Mouse (Mus musculus) neural tube, embryonic 11.5 days (tissue): ENCODE data around the gene Foxo1. TPM values are rescaled to one million over a fixed set of nuclear protein-coding genes. Genes with fewer than 3 reads are reported as not detected.

ENCODE experiments used
- ATAC-seq: fragments of 200-750 bp; cut with Nextera tagmentation; 2 replicates; pipeline ENCODE4 v1.8.0; 2017; ENCODE audit warnings: moderate number of reproducible peaks, mild to moderate bottlenecking, moderate TSS enrichment, moderate library complexity; ENCODE audit not compliant: insufficient read depth, low FRiP score, low TSS enrichment
- DNase-seq: peaks from one replicate; pipeline ENCODE4 v3.0.0-alpha.2; 2015; ENCODE audit warnings: low spot score
- H3K27ac ChIP-seq: fragments of 300-500 bp; sonication (generic); 2 replicates; pipeline ENCODE4 v1.5.1; 2014; ENCODE audit warnings: low read depth, mild to moderate bottlenecking, low read length
- H3K27me3 ChIP-seq: fragments of 300-500 bp; sonication (generic); 2 replicates; pipeline ENCODE4 v1.6.1; 2014; ENCODE audit warnings: mild to moderate bottlenecking, low read length, mixed read lengths; ENCODE audit not compliant: control insufficient read depth, insufficient read depth
- H3K36me3 ChIP-seq: fragments of 300-500 bp; sonication (generic); 2 replicates; pipeline ENCODE4 v1.6.1; 2014; ENCODE audit warnings: mild to moderate bottlenecking, low read length, moderate library complexity, mixed read lengths; ENCODE audit not compliant: control insufficient read depth, insufficient read depth
- H3K4me1 ChIP-seq: fragments of 300-500 bp; sonication (generic); 2 replicates; pipeline ENCODE4 v1.6.1; 2014; ENCODE audit warnings: low read length, mixed read lengths; ENCODE audit not compliant: control insufficient read depth, insufficient read depth
- H3K4me2 ChIP-seq: fragments of 300-500 bp; sonication (generic); 2 replicates; pipeline ENCODE4 v1.6.1; 2014; ENCODE audit warnings: low read depth, mild to moderate bottlenecking, moderate library complexity
- H3K4me3 ChIP-seq: fragments of 300-500 bp; sonication (generic); 2 replicates; pipeline ENCODE4 v1.5.1; 2014; ENCODE audit warnings: low read depth, low read length
- H3K9ac ChIP-seq: fragments of 300-500 bp; sonication (generic); 2 replicates; pipeline ENCODE4 v1.6.1; 2014; ENCODE audit warnings: mild to moderate bottlenecking, low read length
- H3K9me3 ChIP-seq: fragments of 300-500 bp; sonication (generic); 2 replicates; pipeline ENCODE4 v1.6.1; 2016; ENCODE audit warnings: low read length; ENCODE audit not compliant: control insufficient read depth
- WGBS: fragments of 180-500 bp; shearing (Covaris S2); extraction: QIAGEN DNeasy Blood & Tissue Kit; methylation state at CpG from one replicate; pipeline ENCODE4 v1.1.7; 2014; 5-methylcytosine and 5-hydroxymethylcytosine counted together
- polyA plus RNA-seq: library from polyadenylated mRNA; unstranded; fragments of >200 nt; fragmentation: Nextera tagmentation; extraction: Ambion mirVana; gene quantifications from 2 replicates; pipeline ENCODE4 v1.2.1, GENCODE M21; 2014

The Foxo1 gene
- polyA plus RNA-seq, 1 experiment from 2014 or later: 4.2 TPM

GRCm38 (mm10) chr3:52308586-52309321 lies 40.6 kb downstream of the Foxo1 start:
- Histone ChIP-seq H3K4me3 (no peak overlapping the region), H3K36me3 (no peaks in the 10 kb centered on the region), H3K9ac (no peak overlapping the region), H3K9me3 (no peaks in the 10 kb centered on the region), H3K4me1 (no peaks in the 10 kb centered on the region), H3K4me2 (no peak overlapping the region), H3K27me3 (no peaks in the 10 kb centered on the region), H3K27ac (no peak overlapping the region)
- ATAC-seq: no peak
- no peak for DNase-seq
- WGBS: 71% methylated on average over 5 of the region's 5 CpGs

- no peak overlapping the region for H3K27ac ChIP-seq
- H3K27me3 ChIP-seq: no peaks in the 10 kb centered on the region
- no peaks in the 10 kb centered on the region for H3K4me1 ChIP-seq
- no peak overlapping the region for H3K9ac ChIP-seq
- no peaks in the 10 kb centered on the region for H3K9me3 ChIP-seq
- H3K4me2 ChIP-seq: no peak overlapping the region
- no peak overlapping the region for H3K4me3 ChIP-seq
- 90% methylated on average over 12 of the region's 12 CpGs for WGBS
- DNase-seq (no peak), ATAC-seq (no peak)
- no peaks in the 10 kb centered on the region for H3K36me3 ChIP-seq
Measured at GRCm38 (mm10) chr3:52320516-52321270, 52.6 kb downstream of the Foxo1 start.

GRCm38 (mm10) chr3:52322401-52323385 lies 54.6 kb downstream of the Foxo1 start:
- Histone ChIP-seq H3K4me3 (no peak overlapping the region), H3K4me1 (no peaks in the 10 kb centered on the region), H3K4me2 (no peak overlapping the region), H3K36me3 (no peaks in the 10 kb centered on the region), H3K27me3 (no peaks in the 10 kb centered on the region), H3K9ac (no peak overlapping the region), H3K27ac (no peak overlapping the region), H3K9me3 (no peaks in the 10 kb centered on the region)
- no peak for DNase-seq
- WGBS: 41% methylated on average over 9 of the region's 9 CpGs
- ATAC-seq: no peak

GRCm38 (mm10) chr3:52325006-52325405 lies 56.9 kb downstream of the Foxo1 start:
- Histone ChIP-seq H3K27me3 (no peaks in the 10 kb centered on the region), H3K4me3 (no peak overlapping the region), H3K9me3 (no peaks in the 10 kb centered on the region), H3K27ac (no peak overlapping the region), H3K4me1 (no peaks in the 10 kb centered on the region), H3K4me2 (no peak overlapping the region), H3K36me3 (no peaks in the 10 kb centered on the region), H3K9ac (no peak overlapping the region)
- WGBS: 94% methylated on average over 5 of the region's 5 CpGs
- DNase-seq (no peak), ATAC-seq (no peak)

DNA sequence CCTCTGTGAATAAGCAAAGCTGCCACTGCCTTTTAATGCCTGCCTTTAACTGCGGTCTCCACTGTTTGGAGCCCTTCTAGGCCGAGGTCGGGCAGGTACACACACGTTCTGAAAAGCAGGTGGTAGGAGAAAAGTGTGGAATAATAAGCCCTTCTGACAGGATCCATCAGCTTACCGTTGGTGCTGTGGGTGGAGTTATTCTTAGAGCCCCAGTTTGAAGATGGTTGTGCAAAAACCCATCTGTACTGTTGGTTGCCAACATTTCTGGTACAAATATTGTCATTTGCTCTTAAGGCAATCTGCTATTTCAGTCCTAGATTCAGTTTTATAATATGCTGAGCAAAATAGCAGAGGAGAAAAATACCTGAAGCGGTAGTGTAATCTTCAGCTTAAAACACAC lies 58.6 kb downstream of the Foxo1 start:
- DNase-seq: no peak
- Histone ChIP-seq H3K4me1 (no peaks in the 10 kb centered on the region), H3K27ac (no peak overlapping the region), H3K9ac (no peak overlapping the region), H3K9me3 (no peaks in the 10 kb centered on the region), H3K27me3 (no peaks in the 10 kb centered on the region), H3K4me3 (no peak overlapping the region), H3K4me2 (no peak overlapping the region), H3K36me3 (no peaks in the 10 kb centered on the region)
- WGBS: 87% methylated on average over 6 of the region's 6 CpGs
- no peak for ATAC-seq

DNA sequence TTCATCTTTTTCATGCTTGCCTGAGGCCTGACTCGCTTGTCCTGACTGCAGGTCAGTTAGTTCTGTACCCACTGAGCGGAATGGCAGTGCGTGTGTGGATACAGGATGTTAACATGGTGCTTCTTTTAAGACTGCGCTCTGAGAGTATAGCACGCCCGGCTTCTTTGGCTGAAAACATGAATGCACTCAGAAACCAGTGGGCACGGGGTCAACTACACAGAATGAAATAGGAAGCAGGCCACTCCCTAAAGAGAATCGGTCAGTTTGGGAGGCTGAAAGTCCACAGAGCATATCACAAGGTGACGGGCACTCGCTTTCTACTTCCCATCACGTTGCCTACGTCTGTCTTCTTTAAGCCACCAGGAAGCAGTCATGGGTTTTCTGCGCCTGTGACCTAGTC lies 59.0 kb downstream of the Foxo1 start:
- DNase-seq: no peak

DNA sequence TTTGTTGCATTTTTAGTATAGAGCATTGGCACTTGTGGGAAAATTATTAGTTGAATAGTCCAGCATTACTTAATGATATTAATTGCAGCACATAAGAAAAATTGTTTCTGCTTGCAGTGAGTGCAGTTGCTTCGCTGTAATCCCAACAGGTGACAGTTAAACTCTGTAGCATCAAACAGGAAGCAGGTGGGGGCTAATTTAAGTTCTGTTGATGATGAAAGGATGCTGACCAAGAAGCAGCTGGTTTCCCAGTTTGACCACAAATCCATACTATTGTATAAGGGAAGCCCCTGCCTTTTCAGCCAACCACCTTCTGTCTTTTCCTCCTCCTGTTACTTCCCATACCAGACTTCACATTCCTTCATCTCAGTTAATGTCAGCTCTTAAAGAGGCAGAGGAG lies 63.6 kb downstream of the Foxo1 start:
- H3K4me1 ChIP-seq: no peaks in the 10 kb centered on the region
- no peak overlapping the region for H3K4me2 ChIP-seq
- 91% methylated on average over 1 of the region's 1 CpGs for WGBS
- no peaks in the 10 kb centered on the region for H3K36me3 ChIP-seq
- DNase-seq (no peak), ATAC-seq (no peak)
- no peaks in the 10 kb centered on the region for H3K27me3 ChIP-seq
- H3K9me3 ChIP-seq: no peaks in the 10 kb centered on the region
- H3K4me3 ChIP-seq: no peak overlapping the region
- no peak overlapping the region for H3K9ac ChIP-seq
- H3K27ac ChIP-seq: no peak overlapping the region

More for the DNA sequence above, 59.0 kb downstream of the Foxo1 start:
- Histone ChIP-seq H3K4me1 (no peaks in the 10 kb centered on the region), H3K9me3 (no peaks in the 10 kb centered on the region), H3K27ac (no peak overlapping the region), H3K4me2 (no peak overlapping the region), H3K27me3 (no peaks in the 10 kb centered on the region), H3K4me3 (no peak overlapping the region), H3K36me3 (no peaks in the 10 kb centered on the region), H3K9ac (no peak overlapping the region)
- no peak for ATAC-seq
- WGBS: 87% methylated on average over 13 of the region's 13 CpGs

- WGBS: 92% methylated on average over 4 of the region's 4 CpGs
- H3K27ac ChIP-seq: no peak overlapping the region
- ATAC-seq (no peak), DNase-seq (no peak)
- H3K4me2 ChIP-seq: no peak overlapping the region
- no peaks in the 10 kb centered on the region for H3K27me3 ChIP-seq
- no peaks in the 10 kb centered on the region for H3K36me3 ChIP-seq
- no peak overlapping the region for H3K9ac ChIP-seq
- no peak overlapping the region for H3K4me3 ChIP-seq
- H3K4me1 ChIP-seq: no peaks in the 10 kb centered on the region
- H3K9me3 ChIP-seq: no peaks in the 10 kb centered on the region
Measured at GRCm38 (mm10) chr3:52338761-52339160, 70.6 kb downstream of the Foxo1 start.
